Mouse (Mus musculus): ENCODE measurements at regions not wholly inside any gene's neighbourhood (a gene's known extent, or its start where the extent isn't known, plus 50 kb on each side); places are given as distances from the start of the nearest gene placed in this dataset.
"Not testable (repeated sequence)": the region's sequence is repeated elsewhere in the genome, so short reads cannot be mapped to it uniquely, and the experiment has no call there.

DNA sequence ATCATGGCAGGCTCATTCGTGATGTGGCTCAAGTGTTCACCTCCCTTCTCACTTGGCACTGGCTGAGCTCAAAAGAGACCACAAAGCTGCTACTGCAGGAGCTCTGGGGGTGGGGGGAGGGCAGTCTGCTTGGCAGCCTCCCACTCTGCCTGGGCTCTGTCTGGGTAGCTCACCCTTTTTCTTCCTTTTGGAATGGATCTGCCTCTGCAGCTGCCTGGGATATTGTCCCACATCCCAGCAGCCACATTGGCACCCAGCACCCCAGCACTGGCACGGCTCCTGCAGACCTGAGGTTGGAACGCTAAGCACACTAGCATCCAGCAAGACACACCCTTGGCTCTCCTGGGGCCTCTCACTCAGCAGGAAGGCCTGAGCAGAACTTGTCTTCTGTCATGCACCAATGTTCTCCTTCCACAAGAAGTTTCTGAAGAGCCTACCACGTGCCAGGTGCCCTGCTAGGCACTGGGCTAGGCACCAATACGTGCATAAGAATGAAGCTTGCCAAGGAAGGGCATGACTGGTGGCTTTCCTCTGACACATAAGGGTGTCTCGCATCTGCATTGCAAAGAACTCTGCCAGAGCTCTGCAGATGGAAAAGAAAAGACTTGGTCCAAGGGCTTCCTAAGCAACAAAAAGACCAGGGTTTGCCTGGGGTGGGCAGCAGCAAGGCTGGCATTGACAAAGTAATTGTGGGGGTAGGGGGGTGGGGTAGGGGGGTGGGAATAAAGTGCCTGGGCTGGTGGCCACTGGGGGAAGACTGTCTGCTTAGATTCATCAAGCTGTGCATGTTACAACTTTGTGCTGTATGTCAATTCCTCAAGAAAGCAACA lies 112.1 kb upstream of the Sipa1l1 start:
- TF ChIP-seq POLR2A (IDR thresholded peaks at IDR 0.05; ENCODE audit: low read depth, low read length); CTCF (conservative IDR thresholded peaks at IDR 0.05; ENCODE audit: insufficient read depth, insufficient read length, low read depth, low read length): not testable (repeated sequence)

Measured in kidney, adult 2 months (tissue).